Mouse (Mus musculus) ES-CJ7 (cell line): ENCODE results near the gene Tmem237.

ENCODE experiments used
- DNase-seq: peaks from one replicate; pipeline ENCODE4 v3.0.0; 2011; ENCODE audit warnings: low read depth, low spot score

The Tmem237 gene

DNA sequence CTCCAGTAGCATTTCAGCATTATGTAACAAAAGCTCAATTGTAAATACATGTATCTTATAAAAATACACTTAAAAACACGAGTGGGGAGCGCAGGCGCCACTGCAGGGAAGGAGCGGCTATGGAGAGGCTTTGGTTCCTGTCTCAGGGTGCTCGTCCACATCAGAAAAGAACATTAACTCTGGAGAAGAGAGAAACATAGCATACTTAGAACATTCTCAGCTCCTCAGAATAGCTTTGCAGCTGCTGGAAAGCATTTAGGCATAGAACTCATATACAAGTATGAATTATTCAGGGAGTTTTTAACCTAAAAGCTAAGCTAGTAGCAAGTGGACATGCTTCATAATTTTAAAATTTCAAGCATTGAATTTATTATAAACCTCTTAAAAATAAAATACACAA, 19.2 kb downstream of the Tmem237 start:
- no peak for DNase-seq

DNA sequence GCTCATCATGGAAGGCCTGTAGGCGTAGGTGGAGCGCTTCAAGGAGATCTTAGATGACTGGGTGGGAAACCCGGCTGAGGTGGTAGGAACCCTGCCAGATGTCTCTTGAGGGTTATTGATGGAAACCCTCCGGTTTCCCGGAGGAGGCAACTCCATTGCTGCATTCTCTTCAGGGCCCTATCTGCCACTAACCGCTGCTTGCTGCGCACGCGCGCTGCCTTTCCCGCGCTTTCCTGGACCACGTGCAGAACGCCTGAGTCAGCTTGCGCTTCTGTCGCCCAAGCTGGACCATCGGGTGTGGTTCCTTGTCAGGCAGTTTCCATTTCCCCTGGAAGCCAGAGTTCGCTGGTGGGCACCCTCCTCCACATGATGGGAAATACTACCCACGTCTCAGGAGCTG, 25.5 kb downstream of the Tmem237 start, which contains the start of gene C2cd6:
C2cd6 (minus strand) TSS at position 196 of the 400 bp plus-strand sequence.
- peak; percentile 32 for DNase-seq

DNA sequence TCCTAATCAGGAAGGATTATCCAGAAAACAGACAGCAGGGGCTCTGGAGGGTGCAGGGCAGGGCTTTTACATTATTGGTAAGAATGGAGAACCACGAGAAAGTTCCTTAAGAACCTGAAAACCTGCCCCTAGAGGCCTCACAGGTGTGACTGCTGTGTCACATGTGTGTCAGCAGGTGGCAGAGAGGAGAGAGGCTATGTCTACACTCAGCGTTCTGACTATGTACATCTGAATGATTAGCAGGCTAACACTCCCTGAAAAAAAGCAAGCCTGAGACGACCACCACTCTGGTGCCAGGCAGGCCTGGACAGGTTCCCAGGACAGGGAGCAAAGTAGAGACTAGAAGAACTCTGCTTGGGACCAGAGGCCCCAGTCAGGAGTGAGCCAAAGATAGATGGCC, 49.3 kb downstream of the Tmem237 start:
- peak; percentile 88 for DNase-seq

DNA sequence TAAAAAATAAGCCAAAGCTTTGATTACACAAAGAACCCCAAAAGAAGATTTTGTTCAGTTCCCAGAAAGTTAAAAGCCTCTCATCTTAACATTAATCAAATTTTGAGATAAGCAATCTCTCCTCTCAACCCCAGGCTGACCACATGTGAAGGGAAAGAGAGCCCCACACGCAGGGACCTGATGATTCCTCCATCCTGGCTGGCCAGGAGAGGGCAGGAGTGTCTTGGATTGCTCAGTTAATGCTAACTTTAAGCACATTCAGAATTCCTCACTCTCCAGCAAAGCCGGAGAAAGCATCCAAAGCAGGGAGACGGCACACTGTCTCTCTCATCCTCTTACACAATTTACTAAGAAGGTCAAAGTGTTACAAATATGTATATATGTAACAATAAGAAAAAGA, 52.2 kb downstream of the Tmem237 start:
- DNase-seq: peak; percentile 68

DNA sequence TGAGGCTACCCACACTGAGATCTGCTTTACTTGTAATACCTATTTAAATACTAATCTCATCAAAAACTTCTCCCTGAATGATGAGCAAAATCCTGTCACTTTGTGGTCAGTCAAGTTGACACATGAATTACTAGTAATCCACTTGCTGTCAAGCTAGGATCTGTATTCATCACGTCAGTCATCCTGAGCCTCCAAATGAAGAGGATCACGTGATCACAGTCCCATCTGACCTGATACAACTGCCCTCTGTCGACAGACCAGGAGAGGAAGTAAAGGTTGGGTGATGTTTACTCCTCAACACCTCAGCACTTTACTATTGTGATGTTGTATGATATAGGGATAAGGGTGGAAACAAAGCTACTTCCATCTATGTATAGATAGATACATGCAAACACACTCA, 56.5 kb downstream of the Tmem237 start:
- DNase-seq: no peak

DNA sequence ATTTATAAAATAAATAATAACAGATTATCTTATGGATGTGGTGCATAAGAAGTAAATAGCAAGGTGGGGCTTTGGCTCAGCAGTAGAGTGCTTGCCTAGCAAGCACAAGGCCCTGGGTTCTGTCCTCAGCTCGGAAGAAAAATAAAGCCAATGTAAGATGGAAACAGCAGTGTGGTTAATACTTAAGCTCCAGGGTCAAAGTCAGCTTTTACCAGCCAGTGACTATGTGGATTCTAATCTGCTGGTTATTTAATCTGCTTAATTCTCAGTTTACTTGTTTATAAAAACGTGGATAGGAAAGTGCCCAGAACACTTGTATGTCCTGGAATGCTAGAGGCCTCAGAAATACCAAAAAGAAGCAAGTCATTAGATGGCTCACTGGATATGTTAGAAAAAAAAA, 63.3 kb downstream of the Tmem237 start:
- DNase-seq: no peak

DNA sequence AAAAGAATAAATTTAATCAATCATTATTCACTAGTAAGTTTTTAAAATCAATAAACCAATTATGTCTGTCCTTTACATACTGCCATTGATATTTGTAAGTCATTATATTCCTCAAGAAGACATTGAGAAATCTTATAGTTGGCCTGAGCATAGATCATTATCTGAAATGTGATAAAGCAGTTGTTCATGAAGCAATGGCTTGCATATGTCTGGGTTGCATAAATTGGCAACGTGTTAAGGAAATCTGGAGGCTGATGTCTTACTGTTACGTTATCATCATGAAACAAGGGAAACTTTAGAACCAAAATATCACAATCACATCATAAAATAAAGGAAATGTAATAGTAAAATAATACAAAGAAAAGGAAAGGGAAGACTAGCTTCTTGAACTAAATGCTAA, 68.9 kb downstream of the Tmem237 start:
- no peak for DNase-seq
